Mouse (Mus musculus) liver (tissue): ENCODE results near the gene Traf4.
A peak's percentile ranks its signal among the peaks of the same experiment; 100 is the strongest.

ENCODE experiments used
- DNase-seq: peaks from one replicate; pipeline ENCODE4 v3.0.0-alpha.2; 2020; ENCODE audit warnings: mixed read lengths

Traf4 gene

DNA sequence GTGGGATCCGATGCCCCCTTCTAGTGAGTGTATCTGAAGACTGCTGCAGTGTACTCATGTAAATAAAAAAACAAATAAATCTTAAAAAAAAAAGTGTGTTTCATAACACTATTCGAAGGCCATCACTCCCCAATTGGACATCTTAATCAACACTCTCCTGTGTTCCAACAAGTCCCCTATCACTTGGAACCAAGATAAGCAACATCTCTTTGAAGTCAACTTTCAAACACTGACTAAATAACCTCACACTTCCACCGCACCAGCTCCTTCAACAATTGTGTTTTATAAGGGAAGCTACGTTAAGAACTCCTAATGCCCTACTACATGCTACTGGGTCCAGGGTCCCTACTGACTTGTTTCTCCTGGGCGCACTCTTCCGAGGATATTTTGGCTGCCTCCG, 17.1 kb upstream of the Traf4 start:
- no peak for DNase-seq

DNA sequence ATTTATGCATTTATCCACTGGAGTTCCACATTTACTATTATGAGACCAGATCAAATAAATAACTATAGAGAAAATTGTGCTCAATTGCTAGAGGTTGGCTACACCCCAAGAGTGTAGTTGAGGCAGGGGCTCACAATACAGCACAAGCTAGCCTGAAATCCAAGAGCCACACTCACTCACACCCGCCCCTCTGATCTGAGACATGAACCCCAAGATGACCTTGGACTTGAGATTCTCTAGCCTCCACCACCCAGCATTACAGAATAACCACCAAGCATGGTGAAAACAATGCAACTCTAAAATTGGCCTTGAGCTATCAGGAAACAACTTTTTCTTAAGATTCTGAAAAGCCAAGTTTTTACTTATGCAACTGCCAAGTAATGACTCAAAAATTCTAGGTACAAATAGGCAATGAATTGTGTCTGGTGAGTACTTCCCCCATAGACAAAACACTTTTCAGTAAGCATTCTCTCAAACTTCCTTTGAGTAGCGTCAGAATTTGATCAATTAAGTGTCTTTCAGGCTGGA, 16.5 kb upstream of the Traf4 start:
- DNase-seq, result no peak

DNA sequence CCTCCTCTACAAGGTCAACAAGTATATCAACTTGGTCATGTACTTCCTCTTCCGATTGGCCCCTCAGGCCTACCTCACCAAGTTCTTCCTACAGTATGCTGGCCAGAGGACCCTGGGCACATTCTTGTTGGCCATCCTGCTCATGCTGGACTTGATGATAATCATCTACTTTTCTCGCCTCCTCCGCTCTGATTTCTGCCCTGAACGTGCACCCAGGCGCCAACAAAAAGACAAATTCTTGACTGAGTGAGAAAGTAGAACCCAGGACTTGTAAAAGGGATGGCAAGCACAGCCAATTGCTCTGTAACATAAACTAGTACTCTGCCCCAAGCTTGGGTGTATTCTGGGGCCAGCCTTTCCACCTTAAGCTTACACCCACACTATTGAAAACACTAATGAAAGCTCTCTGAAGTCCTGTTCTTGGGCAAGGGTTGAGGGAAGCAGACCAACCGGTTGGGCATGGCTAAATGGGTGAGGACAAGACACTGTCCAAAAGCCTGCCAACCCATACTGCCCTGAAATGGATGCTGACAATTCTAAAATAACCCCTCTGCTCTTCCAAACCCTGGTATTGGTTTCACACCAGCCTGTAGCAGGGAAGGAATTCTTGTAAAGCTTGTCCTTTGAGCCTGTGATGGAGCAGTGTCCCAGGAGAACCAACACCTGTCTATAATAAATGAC, 14.8 kb upstream of the Traf4 start:
- no peak for DNase-seq

DNA sequence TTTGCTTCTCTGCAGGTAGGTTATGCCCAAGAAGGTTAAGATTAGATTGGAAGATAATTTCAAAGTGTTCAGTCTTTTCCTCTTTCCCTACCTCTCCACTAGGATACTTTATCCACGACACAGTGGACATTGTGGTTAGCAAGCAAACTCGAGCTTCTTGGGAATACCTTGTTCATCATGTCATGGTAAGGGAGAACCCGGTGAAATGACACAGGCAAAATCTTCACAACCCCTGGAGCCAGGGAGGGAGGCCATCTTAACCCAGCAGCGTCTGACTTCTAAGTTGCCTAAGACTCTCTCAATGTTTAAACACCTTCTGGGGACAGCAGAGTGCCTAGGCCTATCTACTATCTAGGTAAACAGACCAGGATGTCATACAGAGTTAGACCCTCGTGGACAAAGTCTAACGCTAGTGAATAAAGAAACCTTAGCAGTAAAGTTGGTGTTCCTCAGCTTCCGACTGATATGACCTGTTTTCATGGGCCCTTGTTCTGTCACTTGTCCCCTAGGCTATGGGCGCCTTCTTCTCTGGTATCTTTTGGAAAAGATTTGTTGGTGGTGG, 14.1 kb upstream of the Traf4 start:
- peak; percentile 41 for DNase-seq

DNA sequence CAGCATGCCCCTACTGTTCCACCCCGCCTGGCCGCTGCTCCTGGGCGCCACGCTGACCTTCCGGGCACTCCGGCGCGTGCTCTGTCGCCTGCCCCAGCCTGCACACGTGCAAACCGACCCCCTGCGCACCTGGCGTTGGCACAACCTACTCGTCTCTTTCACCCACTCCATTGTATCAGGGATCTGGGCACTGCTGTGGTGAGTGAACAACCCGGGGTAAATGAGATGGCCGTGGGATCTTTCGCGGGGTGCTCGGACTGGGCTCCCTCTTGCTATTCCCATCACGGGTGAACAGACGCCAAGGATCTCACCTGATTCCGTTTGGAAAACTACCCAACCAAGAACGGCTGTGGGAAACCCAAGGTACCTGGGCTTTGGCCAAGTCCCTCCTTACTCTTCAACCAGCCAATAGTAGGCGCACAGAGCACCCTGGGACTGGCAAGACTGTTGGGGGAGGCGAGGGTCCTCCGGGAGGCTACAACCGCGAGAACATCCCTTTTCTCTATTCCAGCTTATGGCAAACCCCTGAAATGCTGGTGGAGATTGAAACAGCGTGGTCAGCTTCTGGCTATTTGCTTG, 13.6 kb upstream of the Traf4 start:
- DNase-seq, result peak; percentile 75

DNA sequence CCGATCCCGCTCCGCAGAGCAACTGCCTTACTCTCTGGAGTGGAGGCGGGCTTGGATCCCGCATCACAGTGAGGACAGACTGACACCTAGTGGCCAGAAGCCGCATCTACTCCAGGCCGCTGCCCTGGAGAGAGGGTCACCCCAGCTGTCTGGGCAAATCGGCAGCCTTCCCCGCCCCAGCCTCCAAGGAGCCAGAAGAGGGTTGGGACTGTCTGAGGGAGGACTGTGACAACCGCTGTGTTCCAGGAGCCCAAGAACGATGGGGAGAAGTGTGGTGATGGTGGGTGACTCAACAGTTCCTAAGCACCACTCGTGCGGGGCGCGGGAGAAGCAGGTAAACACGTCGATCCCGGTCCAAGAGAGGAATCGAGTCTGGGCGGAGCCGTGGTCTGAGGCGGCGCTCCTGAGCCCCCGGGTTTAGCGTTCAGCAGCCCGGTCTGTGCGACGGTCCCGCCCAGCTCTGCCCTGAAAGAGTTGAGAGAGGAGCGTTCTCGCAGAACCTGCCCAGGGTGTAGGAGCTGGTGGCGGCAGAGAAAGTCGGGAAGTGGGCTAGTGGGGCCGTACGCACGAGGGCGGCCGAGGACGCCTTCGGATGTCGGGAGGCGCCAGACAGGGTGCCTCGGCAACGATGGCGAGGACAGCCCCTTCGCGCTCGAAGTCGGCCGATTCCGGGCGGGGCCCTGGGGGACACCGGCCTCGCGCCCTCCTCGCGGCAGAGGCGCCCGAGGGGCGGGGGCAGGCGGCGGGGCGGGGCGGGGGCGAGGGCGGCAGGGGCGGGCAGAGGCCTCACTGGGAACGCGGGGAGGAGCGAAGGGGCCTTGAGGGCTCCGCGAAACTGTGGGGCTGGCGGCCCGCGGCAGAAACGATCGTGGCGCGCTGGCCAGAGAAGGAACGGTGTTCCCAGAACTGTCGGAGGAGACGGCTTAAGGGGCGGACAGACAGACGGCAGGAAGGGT, 12.8 kb upstream of the Traf4 start:
- DNase-seq, result peak; percentile 96

DNA sequence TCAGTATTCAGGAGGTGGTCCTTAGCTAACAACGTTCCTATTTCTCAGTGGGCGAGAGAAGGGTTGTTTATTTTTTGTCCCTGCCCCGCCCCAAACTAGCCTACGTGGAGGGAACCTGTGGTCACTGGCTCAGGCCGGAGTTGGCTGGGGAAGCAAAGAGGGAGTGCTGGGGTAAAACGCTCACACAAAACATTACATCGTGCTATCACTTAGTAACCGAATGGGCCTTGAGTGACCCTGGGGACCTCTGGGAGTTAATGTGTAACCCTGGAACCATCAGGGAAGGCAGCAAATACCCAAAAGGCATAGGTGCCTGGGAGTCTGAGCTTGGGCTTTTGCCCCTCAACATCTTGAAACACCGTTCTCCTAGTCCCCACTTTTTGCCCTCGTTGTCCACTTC, 12.0 kb upstream of the Traf4 start:
- DNase-seq, result peak; percentile 82

DNA sequence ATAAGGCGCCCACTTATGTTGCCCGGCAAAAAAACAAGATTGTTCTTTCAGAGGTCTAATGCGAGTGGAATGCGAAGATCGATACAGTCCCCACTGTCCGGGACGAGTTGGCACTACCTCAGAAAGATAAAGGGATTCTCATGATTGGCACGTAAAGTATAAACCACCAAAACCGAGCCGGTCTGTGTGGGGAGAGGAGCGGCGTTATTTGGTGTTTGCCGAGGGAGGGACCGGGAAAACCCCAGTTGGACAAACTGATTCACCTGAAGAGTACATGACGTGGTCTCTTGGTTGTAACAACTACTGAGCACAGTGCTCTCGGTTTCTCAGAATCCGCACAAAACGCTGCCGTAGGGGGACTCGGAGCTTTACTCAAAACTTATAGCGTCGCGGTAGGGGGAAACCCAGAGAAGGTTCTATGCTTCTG, 11.5 kb upstream of the Traf4 start:
- DNase-seq, result peak; percentile 55

DNA sequence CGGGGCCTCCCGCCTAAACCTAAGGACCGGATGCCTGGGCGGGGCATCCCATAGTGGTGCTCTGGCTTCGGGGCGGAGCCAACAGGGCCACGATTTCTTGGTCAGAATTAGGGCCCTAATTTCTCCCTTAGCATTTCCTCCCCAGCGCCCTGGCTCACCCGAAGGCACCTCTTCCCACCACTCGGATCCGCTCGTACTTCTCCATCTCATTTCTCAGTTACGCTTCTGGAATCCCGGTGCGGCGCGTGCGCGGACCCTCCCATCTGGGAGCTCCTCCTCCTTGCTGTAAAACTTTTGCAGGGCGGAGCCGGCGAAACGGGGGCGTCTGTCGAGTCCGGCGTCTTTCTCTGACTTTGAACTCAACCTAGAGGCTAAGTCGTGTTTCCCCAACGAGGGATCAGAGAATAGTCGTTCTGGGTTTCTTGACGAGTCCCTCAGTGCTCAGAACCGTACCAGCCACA, 11.0 kb upstream of the Traf4 start, which contains the start of the genes Nek8 and Tlcd1:
Nek8 (minus strand) TSS at position 274 of the 461 bp plus-strand sequence.
Tlcd1 (plus strand) TSS at position 310 of the 461 bp plus-strand sequence.
- peak; percentile 99 for DNase-seq

DNA sequence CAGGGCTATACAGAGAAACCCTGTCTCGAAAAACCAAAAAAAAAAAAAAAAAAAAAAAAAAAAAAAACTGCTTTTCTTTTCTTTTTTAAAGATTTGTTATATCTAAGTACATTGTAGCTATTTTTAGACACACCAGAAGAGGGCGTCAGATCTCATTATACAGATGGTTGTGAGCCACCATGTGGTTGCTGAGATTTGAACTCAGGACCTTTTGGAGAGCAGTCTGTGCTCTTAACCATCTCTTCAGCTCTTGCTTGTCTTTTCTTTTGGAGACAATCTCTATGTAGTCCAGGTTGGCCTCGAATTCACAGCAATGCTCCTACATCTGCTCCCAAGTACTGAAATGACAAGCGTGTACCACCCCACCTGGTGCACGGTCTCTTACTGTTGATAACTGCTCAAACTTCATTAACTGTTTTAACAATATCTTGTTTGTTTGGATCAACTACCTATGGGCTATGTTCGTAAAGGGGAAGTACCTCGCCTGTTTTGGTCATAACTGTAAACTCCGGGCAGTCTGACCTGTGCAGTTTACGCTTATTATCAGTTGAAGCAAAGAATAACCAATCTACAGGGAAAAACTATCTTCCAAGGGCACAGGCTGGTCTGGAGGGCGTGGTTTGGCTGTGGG, 10.5 kb upstream of the Traf4 start:
- no peak for DNase-seq

DNA sequence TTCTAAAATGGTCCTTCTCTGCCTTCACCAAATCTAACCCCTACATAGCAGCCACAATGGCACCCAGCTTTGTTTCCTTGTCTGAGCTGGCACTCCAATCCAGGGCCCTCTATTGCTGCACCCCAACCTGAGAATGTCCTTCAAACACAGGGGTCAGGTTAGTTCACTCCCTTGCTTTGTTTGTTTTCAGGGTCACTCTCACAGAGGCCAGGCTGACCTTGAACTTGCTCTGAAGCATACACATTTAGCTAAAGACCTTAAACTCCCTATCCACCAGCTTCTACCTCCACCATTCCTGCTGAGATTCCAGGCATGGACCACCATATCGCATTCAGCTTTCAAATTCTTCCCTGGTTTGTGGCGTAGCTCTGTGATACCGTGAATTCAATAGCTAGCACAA, 9.1 kb upstream of the Traf4 start:
- DNase-seq, result no peak

DNA sequence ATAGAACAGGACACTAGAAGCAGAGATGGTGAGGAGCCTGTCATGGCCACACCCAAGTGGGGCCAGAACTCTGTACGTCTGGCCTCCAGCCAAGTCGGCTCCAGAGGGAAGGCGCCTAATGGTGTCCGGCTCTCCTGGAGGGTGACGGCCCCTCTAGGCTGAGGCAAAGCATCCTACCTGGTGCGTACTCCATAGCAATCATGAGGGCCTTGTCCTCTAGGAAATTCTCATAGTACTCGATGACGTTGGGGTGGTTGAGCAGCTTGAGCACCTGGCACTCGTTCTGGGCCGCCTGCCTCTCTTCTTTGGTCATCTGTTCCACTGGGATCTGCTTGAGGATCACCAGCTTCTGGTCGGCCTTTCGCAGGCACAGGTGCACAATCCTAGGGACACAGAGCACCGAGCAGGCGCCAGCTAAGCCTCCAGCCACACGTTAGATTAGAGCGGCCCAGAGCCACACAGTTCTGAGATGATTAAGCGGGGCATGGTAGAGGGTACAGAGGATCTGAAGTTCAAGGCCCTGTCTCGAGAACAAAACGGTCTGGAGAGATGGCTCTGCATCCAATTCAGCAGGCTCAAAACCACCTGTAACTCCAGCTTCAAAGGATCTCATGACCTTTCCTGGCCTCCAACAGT, 7.5 kb upstream of the Traf4 start:
- no peak for DNase-seq

DNA sequence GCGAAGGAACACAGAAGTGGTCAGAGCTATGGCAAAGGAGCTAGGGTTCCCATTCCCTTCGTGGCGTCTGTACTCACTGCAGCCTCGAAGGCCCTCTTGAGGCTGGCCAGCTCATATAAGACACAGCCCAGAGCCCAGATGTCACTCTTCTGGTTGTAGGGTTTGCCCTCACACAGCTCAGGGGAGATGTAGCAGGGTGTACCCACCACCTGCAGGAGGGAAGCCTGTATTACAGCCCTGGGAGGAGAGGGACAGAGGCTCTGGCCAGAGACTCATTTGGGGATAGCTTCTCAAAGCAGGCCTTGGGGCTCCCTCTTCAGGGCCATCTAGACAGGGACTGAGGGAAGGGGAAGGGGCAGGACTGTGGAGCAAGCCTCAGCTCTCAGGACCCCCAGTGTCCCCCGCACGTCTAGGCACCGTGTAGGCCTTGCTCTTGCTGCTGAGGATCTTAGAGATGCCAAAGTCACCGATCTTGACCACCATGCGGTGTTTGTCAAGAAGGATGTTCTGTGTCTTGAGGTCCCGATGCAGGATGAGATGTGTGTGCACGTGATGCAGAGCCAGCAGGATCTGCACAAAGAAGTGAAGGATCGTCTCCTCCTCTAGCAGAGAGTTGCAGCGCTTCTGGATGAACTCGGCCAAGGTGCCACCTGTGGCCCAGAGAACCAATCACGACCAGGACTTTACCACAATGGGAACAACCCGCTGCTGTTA, 6.8 kb upstream of the Traf4 start:
- no peak for DNase-seq

DNA sequence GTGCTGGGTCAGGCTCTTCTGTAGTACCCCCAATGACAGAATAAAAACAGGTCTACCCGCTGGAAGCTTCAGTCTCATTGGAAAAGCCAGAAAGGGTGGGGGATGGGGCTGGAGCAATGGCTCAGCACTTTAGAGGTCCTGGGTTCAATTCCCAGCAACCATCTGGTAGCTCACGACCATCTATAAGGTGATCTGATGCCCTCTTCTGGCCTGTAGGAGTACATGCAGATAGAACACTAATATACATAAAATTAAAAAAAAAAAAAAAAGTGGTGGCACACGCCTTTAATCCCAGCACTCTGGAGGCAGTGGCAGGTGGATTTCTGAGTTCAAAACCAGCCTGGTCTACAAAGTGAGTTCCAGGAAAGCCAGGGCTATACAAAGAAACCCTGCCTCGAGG, 5.9 kb upstream of the Traf4 start:
- no peak for DNase-seq

DNA sequence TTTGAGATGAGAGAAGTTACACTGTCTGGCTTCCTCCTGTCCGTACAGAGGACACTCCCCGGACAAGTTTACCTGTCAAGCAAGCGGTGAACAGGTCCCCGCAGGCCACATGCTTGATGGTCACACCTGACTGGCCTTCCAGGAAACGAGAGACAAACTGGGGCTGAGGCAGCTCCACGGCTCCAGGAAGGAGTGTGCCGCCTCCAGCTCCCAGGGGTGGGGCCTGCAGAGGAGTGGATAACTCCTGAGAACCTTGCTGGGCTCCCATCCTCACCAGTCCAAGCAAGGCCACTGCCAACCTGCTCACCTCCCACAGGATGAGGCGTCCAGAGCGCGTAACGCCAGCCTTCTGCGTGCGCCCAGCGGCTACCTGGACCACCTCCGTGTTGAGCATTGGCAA, 4.9 kb upstream of the Traf4 start:
- no peak for DNase-seq

DNA sequence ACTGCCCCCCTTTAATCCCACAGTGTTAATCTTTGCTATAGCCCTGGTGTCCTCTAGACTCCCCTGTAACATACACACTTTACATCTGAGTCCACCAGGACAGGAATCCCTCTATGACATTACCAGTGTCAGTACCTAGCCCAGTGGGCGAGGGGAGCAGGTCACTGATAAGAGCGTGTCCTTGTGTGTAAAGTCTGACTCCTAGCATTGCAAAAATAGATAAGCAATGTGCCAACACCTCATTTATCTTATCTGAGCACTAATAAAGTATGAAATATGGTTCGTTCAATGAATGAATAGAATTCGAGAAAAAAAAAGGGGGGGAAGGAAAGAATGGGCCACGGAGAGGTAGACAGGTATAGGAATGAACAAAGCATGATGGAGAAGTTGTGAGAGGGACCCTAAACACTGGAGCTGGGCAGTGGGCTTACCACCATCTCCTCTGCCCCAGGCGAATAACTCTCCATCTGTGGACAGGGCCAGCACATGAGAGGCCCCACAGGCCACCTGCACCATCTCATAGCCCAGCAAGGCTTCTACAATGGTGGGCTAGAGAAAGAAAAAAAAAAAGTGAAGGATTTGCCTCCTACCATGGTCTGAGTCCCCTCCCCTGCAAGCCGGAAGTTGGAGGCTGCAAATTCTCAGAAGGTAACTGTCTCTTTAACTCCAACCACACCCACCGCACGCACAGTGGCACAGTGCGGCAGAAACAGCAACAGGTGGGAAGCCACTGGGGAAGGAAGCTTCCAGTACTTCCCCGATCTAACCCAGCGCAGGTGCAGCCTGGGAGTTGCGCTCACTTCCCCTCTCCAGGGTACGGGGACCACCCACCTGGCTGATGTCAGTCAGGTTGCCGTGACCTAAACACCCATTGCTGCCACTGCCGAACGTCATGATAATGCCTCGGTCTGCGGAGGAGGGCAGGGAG, 3.4 kb upstream of the Traf4 start:
- peak; percentile 79 for DNase-seq

DNA sequence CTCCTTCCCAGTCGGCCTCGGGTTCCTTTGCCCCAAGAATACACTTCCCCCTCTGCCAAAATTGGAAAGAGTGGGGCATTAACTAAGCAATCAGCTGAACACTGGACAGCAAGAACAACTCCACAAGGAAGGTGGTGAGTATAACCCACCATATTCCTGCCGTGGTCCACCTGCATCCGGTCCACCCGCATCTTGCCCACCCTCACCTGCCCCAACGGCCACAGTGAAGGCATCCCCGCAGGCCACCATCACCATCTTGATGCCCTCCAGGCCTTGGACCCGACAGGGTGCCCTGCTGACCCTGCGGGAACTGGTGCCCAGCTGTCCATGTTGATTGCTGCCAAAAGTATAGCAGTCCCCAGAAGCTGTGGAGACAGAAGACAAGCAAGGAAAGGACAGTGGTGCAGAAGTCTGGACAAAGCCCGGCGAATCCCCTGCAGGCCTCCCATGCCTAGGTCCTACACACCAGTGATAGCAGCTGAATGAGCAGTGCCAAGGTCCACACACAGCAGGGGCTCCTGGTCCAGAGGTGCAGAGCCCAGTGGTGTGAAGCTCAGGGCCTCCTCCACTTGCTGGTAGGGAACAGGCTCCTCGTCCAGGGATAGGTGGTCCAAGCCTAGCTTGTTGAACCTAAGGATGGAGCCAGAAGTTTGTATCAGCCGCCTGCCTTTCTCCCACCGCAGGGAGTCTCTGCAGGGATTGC, 2.0 kb upstream of the Traf4 start:
- DNase-seq, result no peak

DNA sequence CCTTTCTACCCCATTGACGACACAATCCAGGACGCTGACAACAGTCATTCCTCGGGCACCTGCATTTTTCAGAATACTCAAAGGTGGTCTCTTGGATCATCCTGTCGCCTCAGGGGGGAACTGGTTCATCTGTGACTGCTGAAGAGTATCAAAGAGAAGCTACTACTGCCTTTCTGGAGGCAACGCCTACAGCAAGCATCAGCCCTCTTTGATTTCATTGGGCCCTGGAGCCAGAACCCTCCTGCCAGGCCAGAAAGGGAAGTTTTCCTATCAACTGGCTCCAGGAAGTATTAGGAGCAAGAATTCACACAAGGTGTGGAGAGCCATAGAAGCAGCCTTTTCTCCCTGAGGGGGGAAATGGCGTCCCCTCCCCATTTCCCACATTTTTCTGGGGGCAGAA, 1.3 kb upstream of the Traf4 start:
- DNase-seq, result no peak

DNA sequence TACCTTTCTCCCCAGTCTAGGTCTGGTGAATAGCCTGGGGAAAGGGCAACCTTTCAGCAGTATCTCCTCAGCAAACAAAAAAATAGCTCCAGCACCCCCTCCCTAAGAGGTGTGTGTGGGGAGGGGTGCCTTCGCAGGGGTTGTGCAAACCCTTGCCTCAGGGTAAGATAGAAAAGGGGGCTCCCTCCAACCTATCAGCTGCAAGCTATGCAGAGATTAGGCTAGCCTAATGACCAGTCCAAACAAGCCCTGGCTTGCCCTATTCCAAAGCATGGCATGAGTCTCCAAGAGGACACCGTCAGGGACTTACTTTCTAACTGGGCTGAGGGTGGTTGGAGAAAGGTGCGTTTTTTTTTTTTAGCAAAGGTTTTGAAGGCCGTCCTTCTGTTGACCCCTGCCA, 772 bp upstream of the Traf4 start:
- no peak for DNase-seq

DNA sequence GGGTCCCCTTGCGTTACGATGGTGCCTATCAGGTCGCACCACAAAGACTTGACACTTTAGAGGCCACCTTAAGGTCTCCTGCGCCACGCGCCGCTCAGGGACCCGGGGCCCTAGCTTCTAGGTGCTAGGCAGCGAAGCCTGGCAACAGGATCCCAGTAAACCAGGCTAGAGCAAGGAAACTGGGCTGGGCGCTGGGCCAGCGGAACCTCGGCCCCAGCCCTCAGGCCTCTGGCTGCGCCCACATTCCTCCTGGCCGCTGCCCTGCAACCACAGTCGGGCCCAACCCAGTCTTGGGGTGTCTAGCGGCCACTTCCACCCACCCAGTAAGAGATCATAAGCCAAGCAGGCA, 346 bp upstream of the Traf4 start:
- DNase-seq, result no peak
